Mouse (Mus musculus) midbrain, embryonic 10.5 days (tissue): ENCODE measurements around the gene Acmsd. TPM values are rescaled to one million over a fixed set of nuclear protein-coding genes. Genes with fewer than 3 reads are reported as not detected.
"Not testable (repeated sequence)": the region's sequence is repeated elsewhere in the genome, so short reads cannot be mapped to it uniquely, and the experiment has no call there.

Source experiments
- DNase-seq: peaks from one replicate; pipeline ENCODE4 v3.0.0-alpha.2; 2017; ENCODE audit warnings: low spot score
- H3K27ac ChIP-seq: fragments of 300-500 bp; sonication (generic); replicated peaks from 2 replicates; pipeline ENCODE4 v1.5.1; 2016; ENCODE audit warnings: mild to moderate bottlenecking
- H3K27me3 ChIP-seq: fragments of 300-500 bp; sonication (generic); 2 replicates; pipeline ENCODE4 v1.6.1; 2016; ENCODE audit warnings: low read depth, mild to moderate bottlenecking; ENCODE audit not compliant: poor library complexity, severe bottlenecking
- H3K36me3 ChIP-seq: fragments of 300-500 bp; sonication (generic); 2 replicates; pipeline ENCODE4 v1.6.1; 2016; ENCODE audit warnings: mild to moderate bottlenecking, moderate library complexity
- H3K4me1 ChIP-seq: fragments of 300-500 bp; sonication (generic); 2 replicates; pipeline ENCODE4 v1.6.1; 2016
- H3K4me3 ChIP-seq: fragments of 300-500 bp; sonication (generic); 2 replicates; pipeline ENCODE4 v1.5.1; 2016; ENCODE audit warnings: mild to moderate bottlenecking, moderate library complexity
- H3K9me3 ChIP-seq: fragments of 300-500 bp; sonication (generic); replicated peaks from 2 replicates; pipeline ENCODE4 v1.6.1; 2016; ENCODE audit warnings: mild to moderate bottlenecking
- WGBS: fragments of 180-500 bp; shearing (Covaris S2); methylation state at CpG from one replicate; pipeline ENCODE4 v1.1.7; 2016; 5-methylcytosine and 5-hydroxymethylcytosine counted together
- polyA plus RNA-seq: library from polyadenylated mRNA; unstranded; fragments of >200 nt; fragmentation: Nextera tagmentation; extraction: Ambion mirVana; gene quantifications from 2 replicates; pipeline ENCODE4 v1.2.1, GENCODE M21; 2016

Acmsd gene
- polyA plus RNA-seq, 1 experiment from 2014 or later = 0.20 TPM

- H3K4me1 ChIP-seq = peaks cover 3% of the 10 kb centered on the region; the same call in 1 of the 2 replicates
- H3K27me3 ChIP-seq = no peaks in the 10 kb centered on the region
- H3K9me3 ChIP-seq = no peaks in the 10 kb centered on the region
- no peak overlapping the region for H3K4me3 ChIP-seq
- WGBS = 83% methylated on average over 4 of the region's 4 CpGs
- no peak for DNase-seq
- H3K36me3 ChIP-seq = no peaks in the 10 kb centered on the region
- H3K27ac ChIP-seq = no peak overlapping the region
Measured at GRCm38 (mm10) chr1:127755806-127756205, 26.6 kb downstream of the Acmsd start.

DNA sequence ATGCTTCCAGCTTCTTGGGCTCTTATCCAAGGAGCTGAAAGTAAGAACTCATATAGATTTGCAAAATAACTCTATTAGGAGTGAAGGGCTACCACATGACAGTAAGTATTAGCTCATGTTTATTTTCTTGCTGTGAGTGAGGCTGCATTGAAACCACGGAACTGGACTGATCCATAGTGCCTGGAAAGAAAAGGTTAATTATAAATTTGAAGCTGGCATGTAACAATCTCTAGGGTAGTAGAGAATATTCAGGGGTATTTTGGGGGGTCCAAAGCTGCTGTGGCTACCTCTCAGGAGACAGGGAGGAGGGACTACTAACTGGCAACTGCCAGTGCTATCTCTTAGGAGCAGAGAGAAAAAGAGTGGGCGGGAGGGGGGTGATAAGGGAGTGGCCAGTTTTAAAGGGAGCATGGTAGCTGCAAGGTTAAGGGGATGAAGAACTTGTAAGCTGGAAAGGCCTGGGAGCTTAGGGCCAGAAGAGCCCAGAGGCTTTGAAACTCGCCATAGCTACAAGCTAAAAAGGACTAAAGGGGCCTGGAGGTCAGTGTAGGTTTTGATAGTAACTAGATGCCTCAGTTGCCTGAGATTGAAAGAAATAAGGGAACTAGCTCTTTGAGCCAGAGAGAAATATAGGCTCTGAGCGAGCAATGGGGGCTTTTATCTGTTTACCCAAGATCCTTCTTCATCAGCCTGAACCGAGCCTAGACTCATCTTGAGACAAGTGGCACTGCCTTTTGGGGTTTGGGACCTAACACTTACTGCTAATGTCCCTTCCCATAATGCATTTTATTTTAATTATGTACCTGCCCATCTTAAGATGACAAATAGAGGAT, 27.3 kb downstream of the Acmsd start:
- Histone ChIP-seq H3K36me3 (no peaks in the 10 kb centered on the region), H3K9me3 (no peaks in the 10 kb centered on the region), H3K4me1 (peaks cover 3% of the 10 kb centered on the region; the same call in 1 of the 2 replicates), H3K27ac (no peak overlapping the region), H3K27me3 (no peaks in the 10 kb centered on the region), H3K4me3 (no peak overlapping the region)
- WGBS = 69% methylated on average over 5 of the region's 5 CpGs
- no peak for DNase-seq

DNA sequence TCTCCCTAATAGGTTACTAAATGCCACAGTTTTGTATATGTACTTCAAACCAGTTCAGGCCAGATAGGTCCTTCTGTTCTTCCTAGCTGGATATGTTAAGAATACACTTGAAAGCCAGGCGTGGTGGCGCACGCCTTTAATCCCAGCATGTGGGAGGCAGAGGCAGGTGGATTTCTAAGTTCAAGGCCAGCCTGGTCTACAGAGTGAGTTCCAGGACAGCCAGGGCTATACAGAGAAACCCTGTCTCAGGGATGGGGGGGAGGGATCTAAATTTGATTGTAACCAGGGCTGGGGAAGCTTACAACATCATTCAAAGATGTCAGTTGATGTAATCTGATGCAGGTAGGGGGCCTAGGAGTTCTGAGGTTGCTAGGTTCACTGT, 27.9 kb downstream of the Acmsd start:
- WGBS = 96% methylated on average over 3 of the region's 3 CpGs
- H3K27ac ChIP-seq, H3K36me3 ChIP-seq, H3K9me3 ChIP-seq, DNase-seq, H3K27me3 ChIP-seq, H3K4me3 ChIP-seq, H3K4me1 ChIP-seq: not testable (repeated sequence)

- H3K36me3 ChIP-seq = no peaks in the 10 kb centered on the region
- no peak for DNase-seq
- no peak overlapping the region for H3K27ac ChIP-seq
- no peaks in the 10 kb centered on the region for H3K9me3 ChIP-seq
- H3K27me3 ChIP-seq = no peaks in the 10 kb centered on the region
- WGBS = 61% methylated on average over 2 of the region's 2 CpGs
- no peaks in the 10 kb centered on the region for H3K4me1 ChIP-seq
- H3K4me3 ChIP-seq = no peak overlapping the region
Measured at GRCm38 (mm10) chr1:127765468-127765867, 36.3 kb downstream of the Acmsd start.

GRCm38 (mm10) chr1:127766741-127767140, 37.5 kb downstream of the Acmsd start:
- no peaks in the 10 kb centered on the region for H3K4me1 ChIP-seq
- WGBS = 89% methylated on average over 2 of the region's 2 CpGs
- no peak for DNase-seq
- no peak overlapping the region for H3K27ac ChIP-seq
- no peak overlapping the region for H3K4me3 ChIP-seq
- no peaks in the 10 kb centered on the region for H3K9me3 ChIP-seq
- no peaks in the 10 kb centered on the region for H3K27me3 ChIP-seq
- 0 out of 2 replicates have a peak, but pooled peaks cover 1% of the 10 kb centered on the region for H3K36me3 ChIP-seq

- Histone ChIP-seq H3K27me3 (no peaks in the 10 kb centered on the region), H3K4me1 (peaks cover 27% of the 10 kb centered on the region), H3K9me3 (no peaks in the 10 kb centered on the region), H3K36me3 (peaks cover 13% of the 10 kb centered on the region; the same call in 1 of the 2 replicates), H3K27ac (peak overlapping the region; percentile 96), H3K4me3 (peak overlapping the region; percentile 94)
- WGBS = 2% methylated on average over 14 of the region's 14 CpGs
- DNase-seq = no peak
Measured at GRCm38 (mm10) chr1:127773198-127773802, 44.1 kb downstream of the Acmsd start.

DNA sequence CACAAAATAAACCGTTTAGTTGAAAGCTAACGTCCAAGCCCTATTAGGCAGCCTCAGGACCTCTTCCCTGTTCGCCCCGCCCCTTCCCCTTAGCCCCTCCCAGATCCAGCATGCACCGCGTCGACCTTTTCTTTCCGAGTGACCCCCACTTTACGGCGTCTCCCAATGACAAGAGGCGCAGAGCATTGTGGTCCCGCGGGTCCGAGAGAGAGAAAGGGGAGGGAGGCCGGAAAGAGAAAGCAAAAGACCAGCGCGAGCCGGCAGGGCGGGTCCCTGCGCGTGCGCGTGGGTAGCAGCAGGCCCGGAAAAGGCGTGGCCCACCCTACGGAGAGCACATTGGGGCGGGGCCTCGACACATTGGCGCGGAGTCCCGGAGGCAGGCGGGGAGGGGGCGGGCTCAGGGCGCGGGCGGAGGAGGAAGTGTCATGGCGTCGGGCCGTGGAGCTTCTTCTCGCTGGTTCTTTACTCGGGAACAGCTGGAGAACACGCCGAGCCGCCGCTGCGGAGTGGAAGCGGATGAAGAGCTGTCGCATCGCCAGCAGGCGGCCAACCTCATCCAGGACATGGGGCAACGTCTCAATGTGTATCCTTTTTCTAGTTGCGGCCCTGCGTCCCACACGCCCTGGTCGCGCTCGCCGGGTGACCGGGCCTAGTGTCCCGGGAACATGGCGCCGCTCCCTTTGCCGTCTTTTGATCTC, 44.7 kb downstream of the Acmsd start, which contains the start of gene Ccnt2:
Gene Ccnt2, plus strand, starts transcription at position 362 of the 698 bp plus-strand sequence.
- Histone ChIP-seq H3K27me3 (no peaks in the 10 kb centered on the region), H3K36me3 (peaks cover 20% of the 10 kb centered on the region), H3K9me3 (no peaks in the 10 kb centered on the region), H3K27ac (peak within 1 kb of the TSS; percentile 96), H3K4me1 (peaks cover 27% of the 10 kb centered on the region), H3K4me3 (peak within 1 kb of the TSS; percentile 94)
- under 1% methylated on average over 62 of the region's 63 CpGs for WGBS
- DNase-seq = peak; percentile 99

- Histone ChIP-seq H3K36me3 (peaks cover 25% of the 10 kb centered on the region), H3K9me3 (no peaks in the 10 kb centered on the region), H3K4me1 (peaks cover 33% of the 10 kb centered on the region), H3K4me3 (peak overlapping the region; percentile 94), H3K27me3 (no peaks in the 10 kb centered on the region), H3K27ac (peak overlapping the region; percentile 96)
- WGBS = under 1% methylated on average over 31 of the region's 31 CpGs
- DNase-seq = no peak
Measured at GRCm38 (mm10) chr1:127774501-127774880, 45.3 kb downstream of the Acmsd start.

GRCm38 (mm10) chr1:127775206-127775720, 46.0 kb downstream of the Acmsd start:
- no peaks in the 10 kb centered on the region for H3K27me3 ChIP-seq
- peak overlapping the region; percentile 96 for H3K27ac ChIP-seq
- WGBS = 10% methylated on average over 10 of the region's 10 CpGs
- peaks cover 41% of the 10 kb centered on the region for H3K4me1 ChIP-seq
- H3K9me3 ChIP-seq = no peaks in the 10 kb centered on the region
- H3K4me3 ChIP-seq = peak overlapping the region; percentile 94
- H3K36me3 ChIP-seq = peaks cover 28% of the 10 kb centered on the region
- DNase-seq = no peak

- Histone ChIP-seq H3K4me1 (peaks cover 44% of the 10 kb centered on the region), H3K9me3 (no peaks in the 10 kb centered on the region), H3K27ac (no peak overlapping the region), H3K4me3 (peak overlapping the region; percentile 94), H3K36me3 (peaks cover 30% of the 10 kb centered on the region), H3K27me3 (no peaks in the 10 kb centered on the region)
- DNase-seq = no peak
- 66% methylated on average over 6 of the region's 6 CpGs for WGBS
Measured at GRCm38 (mm10) chr1:127776246-127776645, 47.0 kb downstream of the Acmsd start.

GRCm38 (mm10) chr1:127778611-127779010, 49.4 kb downstream of the Acmsd start:
- no peak overlapping the region for H3K4me3 ChIP-seq
- H3K4me1 ChIP-seq = peaks cover 57% of the 10 kb centered on the region
- no peaks in the 10 kb centered on the region for H3K27me3 ChIP-seq
- WGBS = 89% methylated on average over 3 of the region's 3 CpGs
- H3K9me3 ChIP-seq = no peaks in the 10 kb centered on the region
- H3K36me3 ChIP-seq = peaks cover 33% of the 10 kb centered on the region
- DNase-seq = no peak
- H3K27ac ChIP-seq = no peak overlapping the region

DNA sequence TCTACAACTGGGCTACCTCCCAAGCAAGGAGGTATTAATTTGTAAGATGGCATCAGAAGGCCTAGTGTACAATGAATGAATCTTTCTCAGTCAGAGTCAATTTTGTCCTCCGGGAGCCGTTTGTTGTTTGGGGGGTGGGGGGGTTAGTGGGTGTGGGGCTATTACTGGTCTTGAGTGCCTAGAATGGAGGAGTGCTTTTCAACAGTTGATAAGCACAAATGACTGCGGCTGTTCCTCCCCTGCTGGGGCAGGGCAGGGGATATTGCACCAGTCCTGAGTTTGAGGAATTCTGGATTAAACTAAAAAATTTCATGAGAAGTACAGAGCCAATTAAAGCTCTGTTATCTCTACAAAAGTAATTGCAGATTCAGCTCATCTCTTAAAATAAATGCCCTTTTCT, 50.9 kb downstream of the Acmsd start:
- Histone ChIP-seq H3K27ac (no peak overlapping the region), H3K4me3 (no peak overlapping the region), H3K4me1 (peaks cover 59% of the 10 kb centered on the region), H3K27me3 (no peaks in the 10 kb centered on the region), H3K36me3 (peaks cover 40% of the 10 kb centered on the region), H3K9me3 (no peaks in the 10 kb centered on the region)
- 43% methylated on average over 3 of the region's 3 CpGs for WGBS
- DNase-seq = no peak
